Mouse (Mus musculus): ENCODE results near the gene BC067074.
A peak's percentile ranks its signal among the peaks of the same experiment; 100 is the strongest.
"Not testable (repeated sequence)": the region's sequence is repeated elsewhere in the genome, so short reads cannot be mapped to it uniquely, and the experiment has no call there.

BC067074 gene

DNA sequence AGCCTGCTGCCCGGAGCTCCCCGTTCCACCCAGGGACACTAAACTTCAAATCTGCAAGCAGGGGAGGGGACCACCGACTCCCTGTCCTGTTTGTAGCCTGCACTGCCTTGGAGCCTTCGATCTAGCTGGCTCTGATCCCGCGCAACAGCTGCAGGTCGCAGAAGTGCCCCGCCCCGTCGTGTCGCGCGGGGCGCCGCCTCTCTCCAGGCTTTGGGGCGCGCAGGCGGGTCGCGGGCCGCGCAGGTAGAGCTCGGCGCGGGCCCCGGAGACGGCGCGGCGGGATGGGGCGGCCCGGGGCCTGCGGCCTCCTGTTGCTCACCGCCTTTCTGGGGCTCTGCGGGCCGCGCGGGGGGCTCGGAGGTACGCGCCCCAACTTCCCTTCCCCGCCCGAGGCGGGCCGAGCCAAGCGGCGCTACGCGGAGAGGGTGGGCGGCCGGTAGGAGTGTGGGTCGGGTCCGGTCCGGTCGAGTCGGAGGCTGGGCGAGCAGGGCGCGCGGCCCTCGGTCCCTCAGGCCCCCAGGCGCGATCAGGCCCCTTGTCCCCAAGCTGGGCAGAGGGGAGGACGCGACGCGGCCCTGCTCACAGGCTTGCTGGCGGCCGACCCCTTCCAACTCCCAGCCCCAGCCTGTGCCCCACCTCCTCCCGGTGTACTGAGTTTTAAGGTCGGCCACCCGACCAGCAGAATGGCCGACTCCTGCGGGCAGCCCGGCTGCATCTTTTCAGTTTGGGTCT lies at the start of gene BC067074:
BC067074 (plus strand) TSS at position 185 of the 732 bp plus-strand sequence.
- DNase-seq = peak; percentile 27

- DNase-seq = peak; percentile 60
These were observed 47.9 kb upstream of the BC067074 start for GRCm38 (mm10) chr13:113245025-113245424.

DNA sequence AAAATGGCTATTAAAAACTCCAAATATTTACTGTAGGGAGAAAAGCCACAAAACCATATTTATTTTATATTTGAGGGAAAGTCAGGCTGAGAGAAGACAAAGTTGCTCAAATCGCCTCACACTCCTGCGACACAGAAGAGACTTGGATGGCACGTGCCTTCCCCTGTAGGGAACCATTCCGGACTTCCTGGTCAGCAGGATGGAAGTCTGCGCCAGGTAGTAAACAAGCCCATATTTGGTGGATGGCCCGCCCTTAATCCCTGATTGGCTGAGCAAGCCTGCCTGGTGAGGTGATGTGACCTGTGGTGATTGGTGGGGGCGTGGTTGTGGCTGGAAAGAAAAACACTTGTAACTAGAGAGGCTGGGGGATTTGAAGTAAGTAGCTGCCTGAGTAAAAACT lies 40.4 kb upstream of the BC067074 start:
- not testable (repeated sequence) for DNase-seq

GRCm38 (mm10) chr13:113256766-113257165 lies 36.2 kb upstream of the BC067074 start:
- no peak for DNase-seq

DNA sequence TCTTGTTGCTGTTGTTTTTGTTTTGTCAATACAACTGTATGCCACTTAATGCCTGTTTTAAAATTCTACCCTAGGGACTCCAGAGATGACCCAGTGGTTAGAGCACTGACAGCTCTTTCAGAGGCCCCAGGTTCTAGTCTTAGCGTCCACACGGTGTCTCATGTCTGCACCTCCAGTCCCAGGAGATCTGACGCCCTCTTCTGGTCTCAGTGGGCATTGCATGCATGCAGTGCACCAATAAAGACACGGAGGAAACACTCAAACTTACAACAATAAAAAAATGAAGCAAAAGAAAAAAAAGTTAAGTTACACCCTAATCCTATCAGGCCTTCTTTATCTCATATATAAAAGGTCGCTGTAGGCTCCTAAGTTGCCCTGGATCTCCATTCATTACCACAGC lies 35.8 kb upstream of the BC067074 start:
- DNase-seq = no peak

DNA sequence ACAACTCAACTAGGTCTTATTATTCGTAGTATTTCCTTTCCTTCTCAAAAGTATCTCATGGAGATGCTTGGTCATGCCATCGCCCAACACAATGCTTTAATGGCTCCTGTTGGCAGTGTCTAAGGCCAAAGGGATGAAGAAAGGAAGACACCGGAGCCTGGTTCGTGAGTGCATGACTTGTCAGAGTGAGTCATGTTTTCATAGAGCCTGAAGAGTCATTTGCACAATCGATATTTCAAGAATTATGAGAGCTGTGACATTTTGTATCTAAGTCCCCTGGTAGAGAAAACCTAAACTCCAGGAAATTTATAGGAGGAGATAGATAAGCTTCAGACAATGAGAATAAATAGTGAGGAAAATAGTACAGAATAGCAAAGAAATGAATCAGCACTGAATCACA lies 33.7 kb upstream of the BC067074 start:
- no peak for DNase-seq

- DNase-seq = no peak
These were observed 30.1 kb upstream of the BC067074 start for GRCm38 (mm10) chr13:113262822-113263221.

DNA sequence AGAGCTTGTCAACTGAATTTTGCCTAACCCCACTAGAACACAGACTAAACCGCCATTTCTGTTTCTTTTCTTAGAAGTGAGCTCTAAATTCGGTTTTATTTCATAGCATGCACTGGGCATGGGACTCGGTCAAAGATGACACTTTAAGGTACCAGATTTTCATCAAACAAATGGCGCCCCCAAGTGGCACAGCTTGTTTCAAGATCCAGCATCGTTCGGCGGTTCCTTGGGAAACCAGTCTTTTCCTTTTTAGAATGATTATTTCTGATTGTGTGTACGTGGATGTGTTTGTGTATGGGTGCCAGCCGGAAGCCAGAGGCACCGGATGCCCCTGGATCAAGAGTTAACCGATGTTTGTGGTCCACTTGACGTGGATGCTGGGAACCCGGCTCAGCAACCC lies 27.7 kb upstream of the BC067074 start:
- DNase-seq = peak; percentile 51

- DNase-seq = peak; percentile 80
These were observed 26.4 kb upstream of the BC067074 start for GRCm38 (mm10) chr13:113266495-113266951.

GRCm38 (mm10) chr13:113267204-113267603 lies 25.8 kb upstream of the BC067074 start:
- no peak for DNase-seq

DNA sequence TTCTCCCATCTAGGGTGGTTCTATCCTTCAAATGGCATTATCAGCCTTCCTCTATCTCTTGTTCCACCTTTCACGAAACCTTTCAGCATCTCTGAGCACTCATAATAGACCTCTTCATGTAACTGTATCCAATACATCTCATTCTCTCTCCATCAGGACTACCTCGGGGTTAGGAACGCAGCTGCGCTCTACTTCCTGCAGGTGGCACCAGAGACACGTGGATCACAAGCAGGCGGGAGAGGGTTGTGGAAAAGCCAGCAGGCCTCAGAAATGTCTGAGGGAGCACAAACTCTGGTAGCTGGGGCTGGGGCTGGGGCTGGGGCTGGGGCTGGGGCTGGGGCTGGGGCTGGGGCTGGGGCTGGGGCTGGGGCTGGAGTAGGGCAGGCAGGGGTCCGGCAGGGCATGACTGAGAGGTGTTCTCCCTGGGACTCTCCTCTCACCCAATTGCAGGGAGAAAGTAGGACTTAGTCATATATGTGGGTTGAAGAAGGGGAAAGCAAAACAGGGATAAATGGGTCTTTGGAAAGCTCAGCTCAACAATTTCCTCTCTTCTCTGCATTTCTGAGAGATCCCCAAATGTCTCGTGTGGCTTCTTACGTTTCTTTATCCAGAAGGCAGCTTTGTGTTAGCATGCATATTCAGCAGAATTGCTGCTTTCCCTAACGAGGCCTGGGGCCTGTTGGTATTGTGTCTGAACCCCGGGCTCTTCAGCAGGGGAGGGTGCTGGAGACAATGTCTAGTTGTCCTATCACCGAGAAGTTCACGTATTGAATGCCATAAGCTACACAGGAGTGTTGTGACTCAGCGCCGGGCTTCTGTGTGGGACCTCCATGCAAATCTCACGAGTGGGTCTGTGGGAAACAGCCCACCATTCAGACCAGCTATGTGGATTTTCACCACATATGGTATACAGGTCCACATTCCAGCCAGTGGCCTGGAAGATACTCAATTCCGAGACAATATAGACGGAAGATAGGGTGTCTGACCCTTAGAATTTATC lies 22.9 kb upstream of the BC067074 start:
- peak; percentile 81 for DNase-seq

DNA sequence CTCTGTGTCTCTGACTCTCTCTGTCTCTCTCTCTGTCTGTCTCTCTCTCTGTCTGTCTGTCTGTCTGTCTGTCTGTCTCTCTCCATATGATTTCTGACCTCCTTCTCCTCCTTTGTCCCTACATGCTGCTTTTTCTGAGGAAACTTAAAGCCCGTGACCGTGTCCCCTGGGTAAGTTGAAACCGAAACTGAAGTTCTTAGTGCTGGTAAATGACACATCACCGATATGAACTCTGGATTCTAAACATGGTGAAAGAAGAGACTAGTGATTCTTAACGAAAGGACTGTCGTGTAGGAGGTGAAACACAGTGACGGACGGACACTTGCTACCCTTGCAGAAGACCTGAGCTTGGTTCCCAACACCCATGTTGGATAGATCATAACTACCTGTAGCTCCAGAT lies 21.8 kb upstream of the BC067074 start:
- DNase-seq = no peak

- DNase-seq = no peak
These were observed 5.8 kb upstream of the BC067074 start for GRCm38 (mm10) chr13:113287141-113287540.

DNA sequence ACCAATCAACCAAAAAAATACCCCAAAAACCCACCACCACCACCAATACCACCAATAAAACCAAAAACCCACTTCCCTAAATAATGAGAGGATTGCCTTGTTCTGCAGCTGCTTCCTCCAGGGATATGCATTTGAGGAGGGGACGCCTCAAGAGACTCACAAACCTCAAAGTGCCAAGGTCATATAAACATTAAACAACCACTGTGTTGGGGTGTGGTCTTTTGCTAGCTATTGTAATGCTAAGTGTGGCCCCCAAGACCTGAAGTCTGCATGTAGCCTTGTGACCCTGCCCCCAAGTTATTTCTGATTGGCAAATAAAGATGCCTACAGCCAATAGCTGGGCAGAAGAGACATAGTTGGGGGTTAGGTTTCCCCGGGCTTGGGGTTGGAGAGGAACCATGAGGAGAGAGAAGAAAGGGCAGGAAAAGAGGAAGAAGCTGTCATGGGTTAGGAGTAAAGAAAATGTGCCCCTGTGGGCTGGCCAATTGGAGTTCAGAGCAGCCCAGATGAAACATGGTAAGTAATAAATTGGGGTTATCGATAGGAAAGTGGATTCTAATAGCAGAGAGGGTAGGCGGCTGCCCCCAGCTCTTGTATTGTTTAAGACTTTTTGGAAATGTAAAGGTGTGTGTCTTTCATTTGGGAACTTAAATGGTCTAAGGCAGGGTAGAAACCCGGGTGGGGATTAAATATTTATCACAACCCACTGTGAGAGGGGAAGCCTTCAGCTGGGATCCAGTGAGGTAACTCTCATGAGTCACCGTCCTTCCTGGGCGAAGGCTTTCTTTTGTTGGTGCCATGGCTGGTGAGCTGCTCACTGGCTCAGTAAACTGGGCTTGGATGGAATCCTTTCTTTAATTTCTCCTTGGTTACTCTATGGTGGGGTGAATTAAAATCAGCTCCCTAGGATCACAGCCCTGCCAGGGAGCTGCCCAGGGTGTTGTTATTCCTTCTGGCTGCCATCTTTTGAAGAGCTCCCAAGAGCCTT lies 4.5 kb upstream of the BC067074 start:
- no peak for DNase-seq

DNA sequence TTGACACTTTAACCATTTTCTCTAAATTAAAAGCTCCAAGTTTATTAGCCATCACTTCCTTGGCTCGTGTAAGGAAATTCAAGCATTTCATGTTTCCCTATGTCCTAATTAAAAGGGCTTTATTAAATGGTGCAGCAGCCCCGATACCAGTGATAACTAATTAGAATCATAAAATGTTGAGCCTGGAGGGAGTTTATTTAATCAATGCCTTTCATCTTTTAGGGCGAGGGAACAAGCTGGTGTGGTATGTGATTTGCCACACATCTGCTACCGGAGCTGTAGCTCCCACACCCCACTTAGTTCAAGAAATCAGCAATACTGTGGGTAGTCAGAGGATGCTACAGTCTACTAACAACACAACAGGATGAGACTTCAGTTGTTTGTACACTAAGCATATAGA lies 3.2 kb upstream of the BC067074 start:
- DNase-seq = no peak

DNA sequence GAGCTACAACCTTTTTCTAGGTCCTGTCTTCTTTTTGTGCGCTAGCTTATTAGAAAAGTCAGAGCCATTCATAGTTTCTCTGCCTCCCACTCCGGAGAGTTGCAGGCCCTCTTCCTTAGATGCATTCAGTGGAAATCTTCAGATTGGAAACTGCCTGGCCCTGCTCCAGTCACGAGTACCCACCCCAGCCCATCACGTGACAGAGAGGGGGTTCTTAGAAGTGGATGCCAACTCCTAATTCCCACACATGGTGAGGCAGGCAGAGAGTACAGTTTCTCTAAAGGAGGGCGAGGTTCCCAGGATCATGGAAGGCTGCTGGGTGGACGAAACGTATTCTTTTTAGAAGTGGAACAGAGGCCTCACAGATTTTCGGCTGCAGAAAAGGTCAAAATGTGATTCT lies 958 bp upstream of the BC067074 start:
- no peak for DNase-seq

- peak; percentile 36 for DNase-seq
These were observed 911 bp downstream of the BC067074 start for GRCm38 (mm10) chr13:113293707-113294432.

- DNase-seq = peak; percentile 22
These were observed 3.0 kb downstream of the BC067074 start for GRCm38 (mm10) chr13:113295817-113296485.

DNA sequence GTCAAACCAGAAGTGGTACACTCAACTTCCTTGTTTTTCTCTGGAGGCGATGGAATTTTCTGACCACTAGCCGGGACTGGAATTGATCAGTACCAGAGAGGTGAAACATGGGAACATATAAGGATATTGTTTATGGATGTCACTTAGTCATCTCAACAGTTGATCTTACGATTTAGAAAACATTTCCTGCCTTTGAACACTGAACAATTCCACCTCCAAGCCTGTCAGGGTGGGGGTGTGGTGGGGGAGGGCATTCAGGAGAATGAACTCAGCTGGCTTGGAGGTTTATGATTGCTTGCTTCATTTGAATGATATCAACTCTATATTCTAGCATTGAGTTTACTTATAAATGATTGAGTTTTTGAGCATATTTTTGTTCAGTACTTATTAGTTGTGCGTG lies 13.6 kb downstream of the BC067074 start:
- DNase-seq = no peak

DNA sequence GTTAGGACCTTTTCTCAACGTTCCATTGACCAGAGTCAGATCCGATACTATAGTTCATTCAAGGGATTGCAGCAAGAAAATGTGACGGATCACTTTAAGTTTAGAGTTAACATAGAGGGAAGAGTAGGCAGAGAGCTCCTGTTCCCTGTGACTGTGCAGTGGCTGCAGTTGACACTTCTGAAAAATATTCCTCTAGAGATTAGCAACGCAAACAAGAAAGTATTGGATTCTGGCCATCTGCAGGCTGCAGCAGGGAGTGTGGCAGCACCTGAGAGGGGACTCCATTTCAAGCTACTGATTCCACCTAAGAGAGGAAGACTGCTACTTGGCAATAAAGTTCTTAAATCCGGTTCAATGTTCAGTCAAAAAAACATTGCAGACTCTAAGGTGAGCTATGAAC lies 26.6 kb downstream of the BC067074 start:
- DNase-seq = no peak

DNA sequence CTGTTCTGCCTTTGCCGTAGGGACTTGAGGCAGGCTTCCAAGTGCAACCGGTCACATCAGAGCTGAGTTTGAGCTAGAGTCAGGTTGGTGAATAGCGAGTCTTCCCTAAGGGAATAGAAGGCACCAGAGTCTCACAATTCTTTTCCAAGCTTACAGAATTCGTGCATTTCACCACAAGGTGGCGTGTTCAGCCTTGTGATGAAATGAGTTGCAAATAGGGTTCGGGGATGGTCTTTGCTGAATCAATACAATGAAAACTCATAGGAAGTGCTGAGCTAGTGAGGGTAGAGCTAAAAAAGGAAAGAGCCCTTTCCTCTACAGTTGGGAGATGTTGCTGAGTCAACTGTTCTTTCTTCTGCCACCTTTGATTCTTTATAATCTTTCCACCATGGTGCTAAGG lies 29.0 kb downstream of the BC067074 start:
- DNase-seq = peak; percentile 55
